Mouse (Mus musculus): ENCODE results near the gene Usp2. TPM values are rescaled to one million over a fixed set of nuclear protein-coding genes. Genes with fewer than 3 reads are reported as not detected.
A peak's percentile ranks its signal among the peaks of the same experiment; 100 is the strongest.

Gene Usp2
- polyA plus RNA-seq (2015; fragmentation: Nextera tagmentation; extraction: Ambion mirVana): 2.7 and 3.2 TPM in 2 replicates

- Histone ChIP-seq H3K27ac (ENCODE audit: low read length) (no peak within 1 kb of the TSS), H3K36me3 (ENCODE audit: control insufficient read depth, insufficient read depth) (no peaks in the 10 kb centered on the region), H3K4me2 (ENCODE audit: low read depth, low read length) (peak within 1 kb of the TSS; percentile 88), H3K4me3 (ENCODE audit: low read depth, low read length) (peak within 1 kb of the TSS; percentile 61), H3K4me1 (ENCODE audit: control insufficient read depth, low read depth, low read length) (peaks cover 8% of the 10 kb centered on the region), H3K9ac (ENCODE audit: low read depth, low read length) (peak within 1 kb of the TSS; percentile 55), H3K9me3 (replicated peaks; ENCODE audit: control insufficient read depth, low read length) (no peaks in the 10 kb centered on the region), H3K27me3 (ENCODE audit: control insufficient read depth, insufficient read depth, low read depth, low read length) (no peaks in the 10 kb centered on the region; the same call in 1 of the 2 replicates)
- peak; percentile 97 for ATAC-seq (ENCODE audit: low read depth)
- under 1% methylated on average over 36 of the region's 38 CpGs for WGBS (ENCODE audit: insufficient replicate concordance)
Observed at GRCm38 (mm10) chr9:44066785-44067225, at the start of gene Usp2. Gene Usp2 (plus strand): TSS chr9:44067021.

DNA sequence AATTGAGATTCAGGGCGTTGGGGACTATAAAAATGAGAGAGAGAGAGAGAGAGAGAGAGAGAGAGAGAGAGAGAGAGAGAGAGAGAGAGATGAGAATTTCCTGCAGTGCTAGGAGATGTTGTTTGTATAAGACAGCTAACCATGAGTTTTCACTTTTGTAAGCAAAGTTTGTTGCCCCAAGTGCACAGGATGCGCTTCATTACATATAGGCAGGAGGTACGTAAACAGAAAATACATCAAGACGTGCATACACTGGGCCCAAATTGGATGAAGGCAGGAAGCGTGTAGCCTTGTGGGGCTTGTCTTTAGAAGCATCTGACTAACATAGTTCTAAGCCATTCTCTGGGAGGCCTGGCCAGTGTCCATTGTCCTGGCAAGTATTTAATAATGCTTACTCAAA lies 49.0 kb upstream of the Usp2 start:
- Histone ChIP-seq H3K4me2 (ENCODE audit: low read depth, low read length) (no peak overlapping the region), H3K27ac (ENCODE audit: low read length) (no peak overlapping the region), H3K9ac (ENCODE audit: low read depth, low read length) (no peak overlapping the region), H3K27me3 (ENCODE audit: control insufficient read depth, insufficient read depth, low read depth, low read length) (no peaks in the 10 kb centered on the region), H3K4me3 (ENCODE audit: low read depth, low read length) (no peak overlapping the region), H3K4me1 (ENCODE audit: control insufficient read depth, low read depth, low read length) (no peaks in the 10 kb centered on the region), H3K9me3 (replicated peaks; ENCODE audit: control insufficient read depth, low read length) (no peaks in the 10 kb centered on the region), H3K36me3 (ENCODE audit: control insufficient read depth, insufficient read depth) (no peaks in the 10 kb centered on the region)
- no peak for ATAC-seq (ENCODE audit: low read depth)
- 58% methylated on average over 5 of the region's 5 CpGs for WGBS (ENCODE audit: insufficient replicate concordance)

- Histone ChIP-seq H3K9ac (ENCODE audit: low read depth, low read length) (no peak overlapping the region), H3K36me3 (ENCODE audit: control insufficient read depth, insufficient read depth) (no peaks in the 10 kb centered on the region), H3K4me3 (ENCODE audit: low read depth, low read length) (no peak overlapping the region), H3K27ac (ENCODE audit: low read length) (no peak overlapping the region), H3K4me1 (ENCODE audit: control insufficient read depth, low read depth, low read length) (no peaks in the 10 kb centered on the region), H3K27me3 (ENCODE audit: control insufficient read depth, insufficient read depth, low read depth, low read length) (no peaks in the 10 kb centered on the region), H3K4me2 (ENCODE audit: low read depth, low read length) (no peak overlapping the region), H3K9me3 (replicated peaks; ENCODE audit: control insufficient read depth, low read length) (no peaks in the 10 kb centered on the region)
- no peak for ATAC-seq (ENCODE audit: low read depth)
- WGBS (ENCODE audit: insufficient replicate concordance): 51% methylated on average over 7 of the region's 7 CpGs
Observed at GRCm38 (mm10) chr9:44020001-44020400, 46.8 kb upstream of the Usp2 start.

GRCm38 (mm10) chr9:44022100-44022847 lies 44.5 kb upstream of the Usp2 start:
- H3K36me3 ChIP-seq (ENCODE audit: control insufficient read depth, insufficient read depth): no peaks in the 10 kb centered on the region
- ATAC-seq (ENCODE audit: low read depth): no peak
- H3K9me3 ChIP-seq (replicated peaks; ENCODE audit: control insufficient read depth, low read length): no peaks in the 10 kb centered on the region
- WGBS (ENCODE audit: insufficient replicate concordance): 58% methylated on average over 8 of the region's 8 CpGs
- H3K4me3 ChIP-seq (ENCODE audit: low read depth, low read length): no peak overlapping the region
- no peaks in the 10 kb centered on the region for H3K27me3 ChIP-seq (ENCODE audit: control insufficient read depth, insufficient read depth, low read depth, low read length)
- H3K9ac ChIP-seq (ENCODE audit: low read depth, low read length): no peak overlapping the region
- H3K4me2 ChIP-seq (ENCODE audit: low read depth, low read length): no peak overlapping the region
- H3K4me1 ChIP-seq (ENCODE audit: control insufficient read depth, low read depth, low read length): no peaks in the 10 kb centered on the region
- no peak overlapping the region for H3K27ac ChIP-seq (ENCODE audit: low read length)

DNA sequence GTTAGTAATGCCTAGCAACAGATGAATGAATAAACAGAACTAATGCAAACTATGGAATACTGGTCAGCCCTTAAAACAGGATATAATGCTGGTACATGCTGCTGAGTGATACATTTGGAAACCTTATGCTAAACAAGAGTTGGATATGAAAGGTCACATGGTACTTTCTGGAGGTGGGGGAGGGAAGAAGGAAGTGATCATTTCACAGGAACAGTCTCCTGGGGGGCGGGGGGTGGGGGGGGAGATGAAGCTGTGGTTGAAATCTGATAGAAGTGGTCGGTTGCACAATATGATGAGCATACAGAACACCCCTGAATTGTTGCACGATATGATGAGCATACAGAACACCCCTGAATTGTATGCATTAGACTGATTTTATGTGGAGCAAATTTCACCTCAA lies 42.7 kb upstream of the Usp2 start:
- no peak overlapping the region for H3K9ac ChIP-seq (ENCODE audit: low read depth, low read length)
- no peak overlapping the region for H3K4me2 ChIP-seq (ENCODE audit: low read depth, low read length)
- H3K27me3 ChIP-seq (ENCODE audit: control insufficient read depth, insufficient read depth, low read depth, low read length): no peaks in the 10 kb centered on the region
- H3K4me3 ChIP-seq (ENCODE audit: low read depth, low read length): no peak overlapping the region
- 44% methylated on average over 3 of the region's 3 CpGs for WGBS (ENCODE audit: insufficient replicate concordance)
- no peaks in the 10 kb centered on the region for H3K36me3 ChIP-seq (ENCODE audit: control insufficient read depth, insufficient read depth)
- no peaks in the 10 kb centered on the region for H3K4me1 ChIP-seq (ENCODE audit: control insufficient read depth, low read depth, low read length)
- H3K9me3 ChIP-seq (replicated peaks; ENCODE audit: control insufficient read depth, low read length): no peaks in the 10 kb centered on the region
- no peak overlapping the region for H3K27ac ChIP-seq (ENCODE audit: low read length)
- no peak for ATAC-seq (ENCODE audit: low read depth)

DNA sequence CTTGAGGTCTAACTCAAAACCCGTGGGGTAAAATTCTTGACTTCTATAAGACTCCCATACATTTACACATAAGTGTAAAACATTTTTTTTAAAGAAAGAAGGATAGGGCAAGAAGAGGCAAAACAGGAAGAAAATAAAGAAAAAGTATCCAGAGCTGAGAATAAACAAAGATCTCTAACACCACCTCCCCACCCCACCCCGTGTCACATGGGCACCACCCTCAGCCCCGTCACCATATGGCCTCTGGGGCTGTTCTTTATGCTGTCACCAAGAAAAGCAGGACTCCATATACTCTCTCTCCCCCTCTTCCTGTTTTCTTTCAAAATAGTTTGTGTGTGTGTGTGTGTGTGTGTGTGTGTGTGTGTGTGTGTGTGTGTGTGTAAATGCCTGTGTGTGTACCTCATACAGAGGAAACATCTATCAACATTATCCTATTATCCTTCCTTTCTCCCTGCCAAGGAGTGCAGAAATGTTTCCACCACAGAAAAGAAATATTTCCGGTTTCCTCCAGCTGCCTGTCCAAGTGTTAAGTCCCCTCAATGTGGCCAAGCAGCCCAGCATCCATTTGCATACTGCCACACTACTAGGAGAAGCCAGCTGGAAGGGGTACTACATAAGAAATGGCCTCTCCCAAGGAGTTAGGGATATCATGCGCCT lies 37.1 kb upstream of the Usp2 start:
- no peak overlapping the region for H3K27ac ChIP-seq (ENCODE audit: low read length)
- no peak for ATAC-seq (ENCODE audit: low read depth)
- H3K9me3 ChIP-seq (replicated peaks; ENCODE audit: control insufficient read depth, low read length): no peaks in the 10 kb centered on the region
- H3K36me3 ChIP-seq (ENCODE audit: control insufficient read depth, insufficient read depth): no peaks in the 10 kb centered on the region
- H3K4me2 ChIP-seq (ENCODE audit: low read depth, low read length): no peak overlapping the region
- H3K9ac ChIP-seq (ENCODE audit: low read depth, low read length): no peak overlapping the region
- no peaks in the 10 kb centered on the region for H3K27me3 ChIP-seq (ENCODE audit: control insufficient read depth, insufficient read depth, low read depth, low read length)
- no peak overlapping the region for H3K4me3 ChIP-seq (ENCODE audit: low read depth, low read length)
- WGBS (ENCODE audit: insufficient replicate concordance): 25% methylated on average over 5 of the region's 5 CpGs
- H3K4me1 ChIP-seq (ENCODE audit: control insufficient read depth, low read depth, low read length): no peaks in the 10 kb centered on the region

DNA sequence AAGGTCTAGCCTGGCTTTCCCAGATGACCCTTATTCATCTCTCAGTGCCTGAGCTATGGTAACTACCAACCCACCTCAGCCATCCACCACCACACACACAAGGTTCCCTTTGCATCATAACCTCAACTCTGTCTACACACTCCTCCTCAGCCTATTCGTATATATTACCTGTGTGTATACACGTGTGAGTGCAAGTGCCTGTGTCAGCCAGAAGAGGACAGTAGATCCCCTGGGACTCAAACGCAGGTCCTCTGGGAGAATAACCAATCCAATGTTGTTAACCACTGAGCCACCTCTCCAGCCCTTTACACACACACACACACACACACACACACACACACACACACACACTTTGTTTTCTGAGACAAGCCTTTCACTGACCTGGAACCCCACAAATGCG lies 36.2 kb upstream of the Usp2 start:
- no peaks in the 10 kb centered on the region for H3K36me3 ChIP-seq (ENCODE audit: control insufficient read depth, insufficient read depth)
- ATAC-seq (ENCODE audit: low read depth): no peak
- no peaks in the 10 kb centered on the region for H3K27me3 ChIP-seq (ENCODE audit: control insufficient read depth, insufficient read depth, low read depth, low read length)
- H3K4me2 ChIP-seq (ENCODE audit: low read depth, low read length): no peak overlapping the region
- H3K27ac ChIP-seq (ENCODE audit: low read length): no peak overlapping the region
- no peak overlapping the region for H3K9ac ChIP-seq (ENCODE audit: low read depth, low read length)
- H3K4me3 ChIP-seq (ENCODE audit: low read depth, low read length): no peak overlapping the region
- no peaks in the 10 kb centered on the region for H3K4me1 ChIP-seq (ENCODE audit: control insufficient read depth, low read depth, low read length)
- no peaks in the 10 kb centered on the region for H3K9me3 ChIP-seq (replicated peaks; ENCODE audit: control insufficient read depth, low read length)
- WGBS (ENCODE audit: insufficient replicate concordance): 63% methylated on average over 4 of the region's 4 CpGs

DNA sequence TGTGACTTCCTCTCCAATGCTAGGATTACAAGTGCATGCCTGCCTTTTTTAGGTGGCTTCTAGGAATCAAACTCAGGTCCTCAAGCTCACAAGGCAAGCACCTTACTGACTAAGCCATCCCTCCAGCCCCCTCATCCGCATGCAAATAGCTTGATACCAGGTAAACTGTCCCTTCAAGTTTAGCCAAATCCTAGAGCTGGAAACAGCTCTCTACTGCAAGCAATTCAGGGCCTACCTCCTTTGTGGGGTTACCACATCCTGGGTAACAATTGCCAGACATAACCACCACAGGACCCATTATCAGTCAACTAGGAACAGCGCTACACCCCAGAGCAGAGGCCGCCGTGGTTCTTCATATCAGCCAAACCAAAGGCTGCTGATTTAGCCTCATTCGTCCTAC lies 35.7 kb upstream of the Usp2 start:
- Histone ChIP-seq H3K36me3 (ENCODE audit: control insufficient read depth, insufficient read depth) (no peaks in the 10 kb centered on the region), H3K9me3 (replicated peaks; ENCODE audit: control insufficient read depth, low read length) (no peaks in the 10 kb centered on the region), H3K27me3 (ENCODE audit: control insufficient read depth, insufficient read depth, low read depth, low read length) (no peaks in the 10 kb centered on the region), H3K27ac (ENCODE audit: low read length) (no peak overlapping the region), H3K4me1 (ENCODE audit: control insufficient read depth, low read depth, low read length) (no peaks in the 10 kb centered on the region), H3K9ac (ENCODE audit: low read depth, low read length) (no peak overlapping the region), H3K4me2 (ENCODE audit: low read depth, low read length) (no peak overlapping the region), H3K4me3 (ENCODE audit: low read depth, low read length) (no peak overlapping the region)
- ATAC-seq (ENCODE audit: low read depth): no peak
- 36% methylated on average over 5 of the region's 5 CpGs for WGBS (ENCODE audit: insufficient replicate concordance)

- Histone ChIP-seq H3K9ac (ENCODE audit: low read depth, low read length) (no peak overlapping the region), H3K27me3 (ENCODE audit: control insufficient read depth, insufficient read depth, low read depth, low read length) (no peaks in the 10 kb centered on the region), H3K36me3 (ENCODE audit: control insufficient read depth, insufficient read depth) (no peaks in the 10 kb centered on the region), H3K4me3 (ENCODE audit: low read depth, low read length) (no peak overlapping the region), H3K9me3 (replicated peaks; ENCODE audit: control insufficient read depth, low read length) (no peaks in the 10 kb centered on the region), H3K27ac (ENCODE audit: low read length) (no peak overlapping the region), H3K4me2 (ENCODE audit: low read depth, low read length) (no peak overlapping the region), H3K4me1 (ENCODE audit: control insufficient read depth, low read depth, low read length) (no peaks in the 10 kb centered on the region)
- WGBS (ENCODE audit: insufficient replicate concordance): 49% methylated on average over 4 of the region's 4 CpGs
- no peak for ATAC-seq (ENCODE audit: low read depth)
Observed at GRCm38 (mm10) chr9:44031946-44032345, 34.9 kb upstream of the Usp2 start.
